Mouse (Mus musculus) E14TG2a.4 (cell line): ENCODE data around the gene Hdac9.

Source experiments
- CTCF ChIP-seq: conservative IDR thresholded peaks from 2 replicates; pipeline ENCODE4 v1.5.1; 2014; ENCODE audit warnings: low read length
- POU5F1 ChIP-seq: IDR thresholded peaks from 2 replicates; pipeline ENCODE4 v1.6.1; 2014; ENCODE audit warnings: low read length, borderline replicate concordance

DNA sequence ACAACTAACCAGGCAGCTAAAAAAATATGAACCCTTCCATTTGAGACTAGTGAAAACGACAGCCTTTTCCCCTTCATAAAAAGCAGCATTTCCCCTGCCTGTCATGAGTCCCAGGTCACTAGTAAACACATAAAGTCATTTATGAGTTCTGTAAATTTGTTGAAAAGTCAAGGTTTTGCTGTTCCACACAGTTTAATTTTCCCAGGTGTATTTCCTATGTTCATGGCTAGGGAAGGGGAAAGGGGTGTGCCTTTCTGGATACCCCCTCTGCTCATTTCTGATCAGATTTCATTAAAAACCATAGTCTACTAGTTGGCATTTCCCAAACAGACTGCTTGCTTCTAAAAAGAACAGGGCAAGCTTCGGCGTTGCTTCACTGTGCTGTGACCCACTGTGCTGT, 509.8 kb downstream of the Hdac9 start:
- TF ChIP-seq CTCF (no peak), POU5F1 (no peak)
